Mouse (Mus musculus) activated CD4-positive, CD25-positive, alpha-beta regulatory T cell (primary cell): ENCODE data around the gene Cntn5. TPM values are rescaled to one million over a fixed set of nuclear protein-coding genes. Genes with fewer than 3 reads are reported as not detected.

Source experiments
- polyA plus RNA-seq, 2 experiments: library from polyadenylated mRNA; unstranded; fragments of 100-300 nt; shearing (Covaris generic); gene quantifications; one replicate each; pipeline ENCODE4 v1.2.1; 2017

Cntn5 gene
- under 1 TPM in 1 of 2 experiments, not detected in 1; 0.55 TPM for polyA plus RNA-seq

GRCm38 (mm10) chr9:10904616-10905363 lies at the start of gene Cntn5:
Gene Cntn5, minus strand, starts transcription at chr9:10904775.

